Mouse (Mus musculus) common myeloid progenitor, adult 5-6 weeks (primary cell): ENCODE results near the gene Aida. TPM values are rescaled to one million over a fixed set of nuclear protein-coding genes. Genes with fewer than 3 reads are reported as not detected.
"Not testable (repeated sequence)": the region's sequence is repeated elsewhere in the genome, so short reads cannot be mapped to it uniquely, and the experiment has no call there.

Source experiments
- ATAC-seq: replicated peaks from 2 replicates; pipeline ENCODE4 v1.8.0; 2016; ENCODE audit warnings: low read depth, mild to moderate bottlenecking, moderate TSS enrichment, inconsistent platforms; ENCODE audit not compliant: poor library complexity, severe bottlenecking
- total RNA-seq: library from RNA; stranded (forward); fragments of 200-1000, 187-1606 nt; gene quantifications from 2 replicates; pipeline ENCODE4 v1.2.3, GENCODE M21; 2017

The Aida gene
- 60.9 and 64.5 TPM in 2 replicates for total RNA-seq

DNA sequence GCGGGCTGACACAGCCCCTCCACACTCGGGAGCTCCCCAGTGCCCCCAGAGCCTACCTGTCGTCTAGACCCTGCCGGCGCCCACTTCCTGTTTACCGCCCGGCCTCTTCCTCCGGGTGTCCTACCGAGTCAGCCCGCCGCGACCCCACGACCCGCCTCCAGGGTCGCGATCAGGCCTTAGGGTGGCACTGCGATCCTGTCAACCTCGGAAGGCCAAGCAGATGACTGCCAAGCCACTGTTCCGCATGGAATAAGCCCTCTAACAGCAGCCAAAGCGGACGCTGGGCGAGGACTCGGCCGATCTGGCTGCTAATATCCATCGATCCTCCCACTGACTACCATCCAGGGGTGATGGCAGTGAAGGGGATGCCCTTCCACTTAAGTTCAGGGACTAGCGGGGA lies at the start of gene Aida:
Aida (plus strand) TSS at position 126 of the 400 bp plus-strand sequence.
- ATAC-seq, result peak; percentile 32

DNA sequence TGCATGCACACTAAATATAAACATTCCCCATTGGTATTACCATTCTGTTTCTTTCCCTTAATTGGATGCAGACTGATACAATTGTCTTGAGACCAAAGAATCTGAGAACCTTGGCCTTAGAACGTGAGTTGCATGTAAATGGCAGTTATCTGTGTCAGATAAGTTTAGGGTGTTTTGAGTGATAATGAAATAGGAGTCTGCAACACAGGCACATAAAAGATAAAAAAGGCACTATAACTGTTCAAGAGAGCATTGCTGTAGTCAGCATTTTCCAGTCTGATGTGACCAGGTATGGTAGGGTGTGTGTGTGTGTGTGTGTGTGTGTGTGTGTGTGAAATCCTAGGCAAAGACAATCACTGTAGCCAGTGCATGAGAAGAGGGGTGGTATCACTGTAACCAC lies 48.2 kb upstream of the Aida start:
- 0 out of 2 replicates have a peak, but pooled peaks have one; percentile 32 for ATAC-seq

DNA sequence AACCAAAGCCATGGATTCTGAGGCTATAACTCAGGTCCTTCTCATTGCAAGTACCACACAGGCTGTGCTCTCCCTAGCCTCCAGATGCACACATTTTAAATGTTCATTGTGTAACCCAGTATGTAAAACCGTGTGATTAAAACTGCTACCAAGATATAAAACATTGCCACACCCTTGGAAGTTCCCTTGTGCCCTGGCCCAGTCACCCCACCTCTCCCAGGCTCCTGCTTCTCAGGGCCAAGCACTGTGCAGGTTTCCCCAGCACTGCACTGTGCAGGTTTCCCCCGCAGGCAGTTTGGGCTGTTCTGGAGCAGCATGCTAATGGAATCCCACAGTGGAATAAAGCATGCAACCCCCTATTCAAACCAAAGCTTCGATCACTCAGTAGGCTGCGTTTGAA lies 45.8 kb upstream of the Aida start:
- no peak for ATAC-seq

DNA sequence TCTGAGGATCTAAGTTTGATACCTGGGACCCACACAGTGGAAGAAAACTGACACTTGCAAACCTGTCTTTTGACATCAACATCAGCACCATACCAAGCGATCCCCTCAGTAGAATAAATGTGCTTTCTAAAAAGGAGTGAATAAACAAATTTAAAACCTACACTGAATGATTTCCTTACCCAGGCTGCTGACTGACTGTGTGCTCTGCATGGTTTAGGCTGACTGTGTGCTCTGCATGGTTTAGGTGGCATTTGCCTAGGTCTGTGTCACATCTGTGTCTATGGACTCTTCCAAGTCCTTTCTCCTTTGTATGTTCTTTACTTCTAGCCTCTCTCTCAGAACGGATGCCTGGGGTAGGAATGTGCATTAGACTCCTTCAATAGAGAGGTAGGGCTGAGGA lies 44.6 kb upstream of the Aida start:
- no peak for ATAC-seq

DNA sequence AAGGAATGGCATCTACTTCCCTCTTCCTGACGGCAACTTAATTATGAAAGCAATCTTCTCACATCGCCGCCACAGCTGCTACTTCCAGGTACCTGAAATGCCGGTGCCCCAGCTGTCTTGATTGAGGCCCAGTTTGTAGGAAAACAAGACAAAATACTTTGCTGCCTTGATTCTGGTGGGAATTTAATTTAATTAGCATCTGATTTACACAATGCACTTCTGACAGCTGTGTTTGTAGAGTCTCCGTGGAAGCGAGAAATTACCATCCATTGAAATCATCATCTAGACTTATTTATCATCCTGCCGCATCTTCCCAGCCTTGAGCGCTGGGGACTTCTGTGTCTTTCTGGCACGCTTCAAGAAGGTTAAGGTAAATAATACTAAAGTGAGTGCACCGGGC lies 43.8 kb upstream of the Aida start:
- no peak for ATAC-seq

DNA sequence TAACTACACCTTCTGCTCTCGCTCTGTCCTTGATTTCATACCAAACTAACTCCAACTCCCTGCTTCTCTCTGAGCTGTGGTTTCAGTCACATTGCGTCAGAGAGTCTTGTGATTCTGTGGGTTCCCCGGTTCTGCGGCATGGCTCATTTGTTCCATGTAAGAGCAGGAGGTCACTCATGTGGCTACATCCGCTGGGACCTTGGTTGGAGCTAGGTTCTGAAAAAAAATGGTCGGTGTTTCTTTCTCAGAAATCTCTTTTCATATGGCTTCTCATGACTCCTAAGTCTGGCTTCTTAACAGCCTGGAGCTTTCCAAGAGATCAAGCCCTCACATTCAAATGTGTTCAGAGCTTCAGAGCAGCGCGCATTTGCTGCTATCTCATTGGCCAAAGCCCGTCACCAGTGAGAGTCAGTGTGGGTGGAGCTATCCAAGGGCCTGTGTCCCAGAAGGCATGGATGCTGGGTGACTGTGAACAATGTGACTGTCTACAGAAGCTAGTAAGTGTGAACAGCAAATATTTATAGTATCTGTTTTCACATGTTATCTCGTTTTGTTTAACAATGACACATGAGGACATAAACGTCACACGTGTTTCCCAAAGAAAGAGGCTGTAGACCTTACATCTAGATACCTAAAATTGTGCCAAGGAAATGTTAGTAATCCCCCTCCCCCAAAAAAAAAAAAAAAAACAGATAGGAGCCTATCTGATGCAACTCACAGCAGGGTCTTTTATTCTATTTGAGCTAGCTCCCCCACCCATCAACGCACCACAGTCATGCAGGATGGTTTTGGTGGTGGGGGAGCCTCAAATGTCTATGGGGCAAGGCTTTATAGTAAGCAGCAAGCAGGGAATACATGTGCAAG lies 32.0 kb upstream of the Aida start:
- ATAC-seq, result peak; percentile 86

DNA sequence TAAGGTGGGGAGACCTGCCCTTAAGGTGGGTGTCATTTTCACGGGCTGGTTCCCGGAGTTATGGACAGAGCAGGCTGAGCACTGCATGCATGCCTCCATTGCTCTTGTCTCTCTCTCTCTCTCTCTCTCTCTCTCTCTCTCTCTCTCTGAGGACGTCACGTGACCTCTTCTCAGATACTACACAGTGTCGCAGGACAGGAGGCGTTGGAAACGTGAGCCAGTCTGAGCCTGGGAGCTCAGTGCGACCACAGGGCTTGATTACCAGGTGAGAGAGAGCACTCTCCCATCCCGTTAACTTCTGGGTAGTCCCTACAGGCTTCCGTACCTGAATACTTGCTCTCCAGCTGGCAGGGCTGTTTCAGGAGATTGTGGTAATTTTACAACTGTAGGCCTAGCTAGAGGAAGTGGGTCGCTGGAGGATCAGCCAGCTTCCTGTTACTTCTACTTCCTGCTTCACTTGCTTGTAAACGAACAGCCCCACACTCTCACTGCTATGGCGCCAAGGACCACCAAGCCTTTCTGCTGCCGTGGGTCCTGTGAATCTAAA lies 30.4 kb upstream of the Aida start:
- peak; percentile 77 for ATAC-seq

DNA sequence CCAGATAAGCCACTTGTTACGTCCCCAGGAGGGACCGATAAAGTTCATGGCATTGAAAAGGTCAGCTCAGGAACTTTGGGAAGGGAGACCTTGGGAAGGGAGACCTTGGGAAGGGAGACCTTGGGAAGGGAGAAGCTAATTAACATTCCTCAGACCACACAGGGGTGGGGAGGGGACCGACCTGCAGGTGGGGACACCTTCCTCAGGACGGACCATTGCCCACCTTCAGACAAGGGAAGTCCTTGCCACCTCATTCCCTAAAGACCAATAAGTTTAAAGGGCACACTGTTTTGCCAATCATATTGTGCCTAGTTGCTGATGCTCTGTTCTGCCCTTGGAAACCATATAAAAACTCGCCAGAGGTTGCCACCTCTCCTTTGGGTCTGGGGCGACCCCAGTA lies 28.7 kb upstream of the Aida start:
- no peak for ATAC-seq

DNA sequence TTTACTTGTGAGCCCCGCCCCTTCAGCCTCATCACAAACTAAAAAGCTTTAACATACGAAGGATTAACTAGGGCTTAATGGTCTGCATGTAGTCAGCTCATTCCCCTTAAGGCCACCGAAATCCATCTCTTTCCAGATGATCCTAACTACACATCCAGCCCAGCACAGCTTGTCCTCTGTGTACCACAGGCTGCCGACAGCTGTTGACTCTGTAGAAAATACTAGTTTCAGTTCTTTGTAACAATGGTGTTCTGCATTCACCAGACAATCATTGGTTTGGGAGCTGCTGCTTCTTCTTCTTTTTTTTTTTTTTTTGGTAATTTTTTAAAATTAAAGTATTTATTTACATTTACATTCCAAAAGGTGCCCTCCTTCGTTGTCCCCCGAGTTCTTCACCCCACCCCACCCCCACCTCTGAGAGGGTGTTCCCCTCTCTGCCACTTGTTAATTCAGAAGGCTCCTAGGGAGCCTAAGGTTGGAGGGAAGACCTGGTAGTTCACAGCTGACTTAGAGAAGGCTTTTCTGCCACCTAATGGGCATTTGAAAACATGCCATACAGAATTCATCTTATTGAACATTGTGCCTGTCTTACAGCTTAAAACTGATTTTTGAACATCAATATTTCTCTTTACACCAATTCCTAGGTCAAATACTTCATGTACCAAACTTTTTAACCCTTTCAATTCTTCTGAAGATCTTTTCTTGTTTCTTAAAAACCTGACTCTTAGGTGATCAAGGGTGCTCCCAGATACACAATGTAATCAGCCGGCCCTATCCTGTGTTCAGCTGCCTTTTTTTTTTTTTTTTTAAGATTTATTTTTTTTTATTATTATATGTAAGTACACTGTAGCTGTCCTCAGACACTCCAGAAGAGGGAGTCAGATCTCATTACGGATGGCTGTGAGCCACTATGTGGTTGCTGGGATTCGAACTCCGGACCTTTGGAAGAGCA lies 23.2 kb upstream of the Aida start:
- ATAC-seq, result peak; percentile 91

DNA sequence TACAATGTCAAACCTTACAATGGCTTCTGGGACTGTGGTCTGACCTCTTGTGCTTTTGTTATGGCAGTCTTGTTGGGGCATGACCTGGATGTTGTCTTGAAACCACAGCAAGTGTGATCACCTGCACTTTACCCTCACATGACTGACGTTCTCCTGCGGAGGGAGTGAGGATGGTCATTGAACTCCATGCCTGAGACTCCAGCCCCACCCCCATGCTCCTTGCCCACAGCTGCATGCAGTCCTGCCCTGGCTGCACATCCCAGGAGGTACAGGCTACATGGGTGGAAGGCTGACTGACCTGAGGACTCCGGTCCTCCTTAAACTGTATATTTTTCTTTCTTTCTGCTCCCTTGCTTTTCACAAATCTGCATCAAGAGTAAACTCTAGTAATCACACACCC lies 22.0 kb upstream of the Aida start:
- no peak for ATAC-seq

DNA sequence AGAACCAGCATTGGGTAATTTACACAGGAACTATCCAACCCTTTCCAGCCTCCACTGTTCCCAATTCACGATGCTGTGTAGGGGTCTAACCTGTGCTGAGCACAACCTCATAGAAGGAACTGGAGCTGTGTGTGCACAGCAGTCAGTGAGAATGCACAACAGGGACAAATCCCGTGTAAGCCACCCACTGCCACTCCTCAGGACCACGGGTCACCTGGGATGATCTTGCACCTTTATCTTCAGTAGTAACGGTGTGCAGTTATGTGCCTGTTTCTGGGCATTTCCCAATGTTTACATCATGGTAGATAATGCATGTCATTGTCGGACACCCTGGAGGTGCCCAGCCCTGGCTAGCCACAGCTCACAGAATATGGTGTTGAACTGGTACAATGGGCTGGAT lies 20.6 kb upstream of the Aida start:
- ATAC-seq, result no peak

DNA sequence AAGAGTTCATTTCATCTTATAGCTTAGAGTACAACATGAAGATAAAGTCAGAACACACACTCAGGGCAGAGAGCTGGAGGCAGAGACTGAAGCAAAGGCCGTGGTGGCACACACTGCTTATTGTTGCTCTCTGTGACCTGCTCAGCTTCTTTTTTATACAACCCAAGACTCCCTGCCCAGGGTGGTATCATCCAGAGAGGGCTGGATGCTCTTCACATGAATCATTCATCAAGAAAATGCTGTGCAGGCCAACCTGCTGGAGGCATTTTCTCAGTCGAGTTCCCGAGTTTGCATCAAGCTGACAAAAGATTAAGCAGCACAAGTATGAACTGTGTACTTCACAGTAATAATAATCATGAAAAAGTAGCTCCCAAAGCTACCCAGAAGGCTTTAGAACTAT lies 8.0 kb upstream of the Aida start:
- no peak for ATAC-seq

DNA sequence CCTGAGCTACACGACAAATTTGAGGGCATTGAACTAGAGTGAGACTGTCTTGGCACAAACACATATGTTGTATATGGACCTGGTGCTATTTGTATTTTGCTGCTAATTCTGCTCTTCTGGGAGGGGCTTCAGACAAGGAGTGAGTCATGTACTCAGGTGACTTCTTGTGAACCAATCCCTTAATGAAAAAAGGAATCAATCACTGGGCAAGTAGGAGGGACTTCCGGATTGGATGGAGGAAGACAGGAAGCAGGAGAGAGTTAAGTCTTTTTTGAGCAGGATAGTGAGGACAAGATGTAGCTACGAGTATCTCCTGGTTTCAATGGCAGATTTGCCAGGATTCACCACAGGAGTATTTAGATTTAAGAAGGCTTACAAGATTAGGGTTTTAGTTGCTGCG lies 6.8 kb upstream of the Aida start:
- ATAC-seq, result no peak

DNA sequence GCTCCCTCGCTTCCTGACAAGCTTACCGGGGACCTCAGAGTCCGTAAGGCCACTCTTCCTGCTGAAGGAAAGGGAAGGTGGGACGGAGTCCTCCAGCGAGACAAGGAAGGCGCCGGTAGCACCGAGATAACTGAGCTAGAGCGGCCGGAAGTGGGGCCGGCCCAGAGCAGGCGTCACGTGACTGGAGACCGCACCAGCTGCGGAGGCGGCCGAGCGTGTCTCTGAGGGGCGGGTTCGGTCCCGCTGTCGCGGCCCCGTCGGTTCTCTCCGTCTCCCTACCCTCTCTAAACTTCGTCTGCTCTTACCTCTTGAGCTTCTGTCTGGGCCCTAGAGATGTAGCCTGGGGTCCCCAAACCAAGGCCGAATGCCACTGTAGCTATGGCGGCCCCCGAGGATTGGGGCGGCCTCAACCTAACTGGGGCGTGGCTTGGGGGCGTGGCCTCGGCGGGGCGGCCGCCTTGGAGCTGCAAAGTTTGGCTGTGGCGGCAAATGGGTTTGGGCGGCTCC lies 540 bp downstream of the Aida start, which contains the start of gene Brox:
Brox (minus strand) TSS at position 393 of the 507 bp plus-strand sequence.
- peak; percentile 71 for ATAC-seq

DNA sequence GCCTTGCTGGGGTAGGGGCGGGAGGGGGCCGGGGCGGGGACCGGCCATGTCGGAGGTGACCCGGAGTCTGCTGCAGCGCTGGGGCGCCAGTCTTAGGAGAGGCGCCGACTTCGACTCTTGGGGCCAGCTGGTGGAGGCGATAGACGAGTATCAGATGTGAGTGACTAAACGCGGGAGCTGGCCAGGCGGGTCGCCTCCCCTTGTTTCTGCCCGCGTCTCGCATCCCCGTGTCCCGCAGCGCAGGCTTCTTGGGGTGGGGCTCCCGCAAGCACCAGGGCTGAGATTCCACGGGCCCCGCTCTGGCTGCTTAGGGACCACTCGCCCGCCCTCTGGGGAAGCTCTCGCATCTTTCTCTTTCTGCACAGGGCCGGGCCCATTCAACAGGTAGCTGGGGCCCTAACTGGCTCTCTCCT lies 1.1 kb downstream of the Aida start:
- peak; percentile 3; the same call in 1 of the 2 replicates for ATAC-seq

DNA sequence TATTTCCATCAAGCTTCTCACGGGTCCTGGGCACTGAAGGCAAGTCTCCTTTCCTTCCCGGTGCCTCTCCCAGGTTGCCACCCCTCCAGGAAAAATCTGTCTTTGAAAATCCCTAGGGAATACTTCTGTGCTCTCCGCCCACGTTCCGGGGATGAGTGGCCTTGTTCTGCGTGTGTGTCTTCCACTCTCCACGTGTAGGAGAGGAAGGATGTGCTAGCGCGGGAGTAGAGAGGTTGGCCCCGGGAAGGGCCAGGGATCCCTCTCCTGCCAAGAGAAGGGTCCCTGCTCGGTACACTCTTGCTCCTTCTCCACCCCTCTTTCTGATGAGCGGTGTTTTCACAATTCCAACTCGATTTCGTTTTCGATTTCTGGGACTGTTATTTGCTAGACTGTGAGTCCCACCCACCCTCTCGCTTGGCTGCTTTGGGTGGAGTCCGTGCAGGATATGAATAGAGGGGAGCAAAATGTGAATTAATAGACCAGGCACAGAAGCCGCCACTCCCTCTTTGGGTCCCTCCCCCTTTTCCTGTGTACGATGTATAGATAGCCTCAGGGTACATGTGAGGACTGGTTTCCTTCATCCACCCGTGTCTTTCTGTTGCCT lies 1.6 kb downstream of the Aida start:
- ATAC-seq, result peak; percentile 47

DNA sequence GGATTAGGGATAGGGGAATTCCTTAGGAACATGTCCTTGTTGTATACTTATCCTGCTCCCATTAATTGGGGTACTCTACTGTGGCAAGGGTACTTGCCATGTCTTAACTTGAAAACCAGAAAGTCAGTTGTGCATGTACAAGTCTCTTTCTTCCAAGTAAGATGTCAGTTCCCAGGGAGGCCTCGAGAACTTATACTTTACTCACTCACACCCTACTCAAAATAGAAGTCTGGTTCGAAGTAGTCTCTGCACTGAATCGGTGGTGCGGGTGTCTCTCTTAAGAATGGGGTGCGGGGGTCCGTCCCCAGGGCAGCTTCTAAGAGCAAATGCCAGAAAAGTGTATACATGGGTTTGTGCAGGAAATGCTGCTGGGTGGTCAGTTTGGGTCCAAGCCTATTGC lies 2.8 kb downstream of the Aida start:
- ATAC-seq, result no peak

DNA sequence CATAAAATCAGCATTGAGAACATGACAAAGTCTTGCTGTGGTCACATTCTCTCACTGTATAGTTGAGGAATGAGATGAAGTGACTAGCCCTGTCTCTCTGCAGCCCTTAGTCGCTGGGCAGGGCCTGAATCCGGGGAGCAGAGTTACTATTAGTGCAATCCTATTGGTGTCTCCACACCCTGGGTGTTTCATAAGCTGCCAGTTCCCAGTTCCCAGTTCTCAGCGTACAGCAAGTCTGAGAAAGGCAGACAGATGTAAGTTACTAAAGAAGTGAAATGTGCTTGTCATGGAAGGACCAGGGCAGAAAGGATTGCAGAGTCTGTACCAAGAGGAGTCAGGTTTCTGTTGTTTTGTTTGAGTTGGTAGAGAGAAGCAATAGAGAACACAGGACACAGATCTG lies 11.2 kb downstream of the Aida start:
- no peak for ATAC-seq

DNA sequence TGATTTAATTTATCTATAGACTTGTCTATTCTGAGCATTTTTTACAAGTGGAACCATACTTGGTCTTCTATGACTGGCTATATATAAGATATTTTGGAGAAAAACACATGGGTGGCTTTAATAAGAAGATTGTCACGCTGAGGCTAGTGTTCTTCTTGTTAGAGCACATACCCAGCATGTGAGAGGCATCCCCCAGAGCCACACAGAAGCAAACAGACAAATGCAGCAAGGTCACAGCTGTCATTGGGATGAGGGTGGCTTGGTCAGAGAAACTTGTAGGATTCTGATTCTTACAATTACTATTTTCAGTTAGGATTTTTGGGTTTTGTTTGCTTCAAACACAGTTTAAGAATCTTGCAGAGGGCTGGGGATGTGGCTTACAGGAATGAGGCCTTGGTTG lies 12.1 kb downstream of the Aida start:
- ATAC-seq, result no peak

DNA sequence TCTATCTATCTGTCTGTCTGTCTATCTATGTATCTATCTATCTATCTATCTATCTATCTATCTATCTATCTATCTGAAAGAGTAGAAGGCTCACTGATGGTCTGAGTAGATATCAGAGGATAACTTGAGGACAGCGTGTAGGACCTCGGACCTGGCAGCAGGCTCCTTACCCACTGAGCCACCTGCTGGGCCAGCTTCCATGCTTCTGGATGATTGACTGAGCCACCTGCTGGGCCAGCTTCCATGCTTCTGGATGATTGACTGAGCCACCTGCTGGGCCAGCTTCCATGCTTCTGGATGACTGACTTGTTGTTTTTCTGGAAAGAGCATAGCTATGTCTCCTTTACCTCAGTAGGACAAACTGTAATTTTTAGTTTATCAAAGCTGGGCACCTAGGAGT lies 13.2 kb downstream of the Aida start:
- not testable (repeated sequence) for ATAC-seq
